Mouse (Mus musculus) right cerebral cortex, adult 18-20 months (tissue): ENCODE data around the gene Mfsd4b5.
"Not testable (repeated sequence)": the region's sequence is repeated elsewhere in the genome, so short reads cannot be mapped to it uniquely, and the experiment has no call there.

ENCODE experiments used
- DNase-seq: peaks from one replicate; pipeline ENCODE4 v3.0.0; 2022; ENCODE audit warnings: mixed read lengths

Mfsd4b5 gene

DNA sequence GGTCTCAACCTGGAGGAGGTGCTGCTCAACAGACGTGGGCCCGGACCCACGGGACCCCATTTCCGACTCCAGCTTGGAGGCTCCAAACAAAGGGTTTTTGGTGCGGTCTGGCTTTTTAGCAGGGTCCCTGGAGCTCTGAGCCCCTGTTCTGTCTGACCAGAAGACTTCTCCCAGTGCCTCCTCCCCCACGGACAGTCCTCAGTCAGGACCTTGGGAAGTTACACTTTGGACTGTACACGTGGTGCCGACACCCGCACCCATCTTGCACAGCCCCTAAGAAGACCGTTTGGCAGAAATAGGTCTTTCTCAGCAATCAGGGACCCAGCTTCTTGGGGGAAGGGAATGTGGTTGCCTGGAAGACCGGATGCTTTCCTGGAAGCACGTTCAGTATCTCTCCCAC, at the start of gene Mfsd4b5:
Mfsd4b5 (minus strand) TSS at position 181 of the 400 bp plus-strand sequence.
- no peak for DNase-seq

GRCm38 (mm10) chr10:40034956-40035355, 48.5 kb upstream of the Mfsd4b5 start:
- DNase-seq = no peak

DNA sequence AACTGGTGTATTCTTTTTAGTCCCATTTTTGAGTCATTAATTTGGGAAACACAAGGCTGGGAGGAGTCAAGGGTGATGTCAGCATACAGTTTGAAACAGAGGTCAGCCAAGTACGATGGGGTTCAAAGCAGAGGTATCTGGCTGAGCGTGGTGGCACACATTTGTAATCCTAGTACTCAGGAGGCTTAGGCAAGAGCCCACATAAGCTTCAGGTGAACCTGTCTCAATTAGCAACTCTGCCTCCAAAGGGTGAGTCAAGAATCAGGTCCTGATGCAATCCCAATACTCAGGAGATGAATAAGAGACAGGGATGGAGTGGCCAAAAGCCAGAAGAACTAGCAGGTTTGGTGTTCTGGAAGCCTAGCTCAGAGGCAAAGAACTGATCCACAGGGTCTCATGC, 46.5 kb upstream of the Mfsd4b5 start:
- no peak for DNase-seq

- DNase-seq = no peak
These were observed 44.3 kb upstream of the Mfsd4b5 start for GRCm38 (mm10) chr10:40030716-40031115.

GRCm38 (mm10) chr10:40029610-40030009, 43.2 kb upstream of the Mfsd4b5 start:
- no peak for DNase-seq

- no peak for DNase-seq
These were observed 41.6 kb upstream of the Mfsd4b5 start for GRCm38 (mm10) chr10:40028091-40028490.

DNA sequence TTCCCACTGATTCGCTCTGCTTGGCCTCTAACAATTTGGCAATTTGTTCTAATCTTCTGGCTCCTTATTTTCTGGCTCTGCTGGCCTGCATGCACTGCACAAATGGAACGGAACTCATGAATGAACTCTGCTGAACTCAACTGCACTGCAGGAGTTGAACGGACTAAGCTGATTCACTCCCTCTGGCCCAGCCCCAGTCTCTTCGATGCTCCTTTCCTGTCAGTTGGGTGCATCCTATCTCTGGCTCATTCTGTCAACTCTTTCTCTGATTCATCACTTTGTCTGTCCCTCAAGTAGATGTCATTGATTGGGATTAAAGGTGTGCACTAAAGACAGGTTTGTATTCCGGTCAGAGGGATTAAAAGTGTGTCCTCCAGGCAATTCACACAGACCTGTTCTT, 40.1 kb upstream of the Mfsd4b5 start:
- DNase-seq = no peak

GRCm38 (mm10) chr10:40025560-40025959, 39.1 kb upstream of the Mfsd4b5 start:
- no peak for DNase-seq

DNA sequence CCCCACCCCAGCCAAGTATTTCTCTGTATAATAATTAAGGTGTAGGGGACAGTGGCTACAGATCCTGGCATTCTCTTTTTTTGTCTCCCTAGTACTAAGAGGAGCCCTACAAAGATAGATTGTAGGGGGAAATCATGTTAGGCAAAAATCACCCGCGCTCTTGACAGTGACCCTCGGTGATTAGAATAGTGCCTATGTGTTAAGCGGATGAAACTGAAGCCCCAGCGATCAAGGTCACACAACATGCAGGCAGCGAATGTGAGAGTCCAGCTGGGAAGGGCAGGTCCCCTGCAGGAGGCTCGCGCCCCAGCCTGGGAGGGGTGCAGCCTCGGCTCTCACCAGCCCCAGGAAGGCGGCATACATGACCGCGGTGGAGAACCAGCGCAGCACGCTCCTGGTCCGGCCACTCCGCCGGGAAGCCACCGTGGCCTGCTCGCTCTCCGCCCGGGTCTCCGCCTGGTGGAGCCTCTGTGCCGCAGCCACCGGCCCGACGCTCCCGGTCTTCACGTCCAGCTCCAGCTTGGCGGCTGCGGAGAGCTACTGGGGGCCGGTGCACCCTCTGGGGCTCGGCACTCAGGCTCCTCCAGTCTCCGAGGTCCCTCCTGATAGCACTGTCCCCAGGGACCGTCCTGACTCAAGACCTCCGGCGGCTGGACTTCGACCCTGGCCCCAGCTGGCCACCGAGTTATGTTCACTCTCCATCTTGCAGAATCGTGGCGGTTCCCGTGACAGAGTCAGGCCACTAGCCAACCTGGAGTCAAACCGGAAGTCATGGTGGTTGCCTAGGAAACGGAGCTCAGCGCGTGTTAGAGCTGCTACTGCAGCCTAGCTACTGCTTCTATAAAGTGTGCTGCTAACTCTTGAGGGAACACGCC, 38.3 kb upstream of the Mfsd4b5 start, which contains the start of gene Mfsd4b1:
Mfsd4b1 (minus strand) TSS at position 715 of the 875 bp plus-strand sequence.
- peak; percentile 94 for DNase-seq

DNA sequence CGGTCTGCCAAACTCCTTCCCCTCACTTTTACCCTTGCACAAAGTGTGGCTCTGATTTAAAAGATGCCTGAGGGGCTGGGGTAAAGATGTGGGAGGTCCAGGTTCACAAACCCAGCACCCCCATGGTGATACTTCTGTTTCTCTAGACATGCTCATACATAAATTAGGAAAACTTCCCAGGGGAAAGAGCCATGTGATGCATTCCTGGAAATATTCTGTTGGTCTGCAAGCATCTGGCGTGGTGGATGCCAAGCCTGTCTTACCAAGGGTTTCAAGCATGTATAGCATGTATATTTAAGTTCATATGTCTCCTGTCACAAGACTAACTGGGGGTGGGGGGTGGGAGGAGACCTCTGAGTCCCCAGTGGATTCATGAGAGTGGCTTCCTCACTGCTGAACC, 34.0 kb upstream of the Mfsd4b5 start:
- no peak for DNase-seq

GRCm38 (mm10) chr10:40019492-40019891, 33.0 kb upstream of the Mfsd4b5 start:
- no peak for DNase-seq

DNA sequence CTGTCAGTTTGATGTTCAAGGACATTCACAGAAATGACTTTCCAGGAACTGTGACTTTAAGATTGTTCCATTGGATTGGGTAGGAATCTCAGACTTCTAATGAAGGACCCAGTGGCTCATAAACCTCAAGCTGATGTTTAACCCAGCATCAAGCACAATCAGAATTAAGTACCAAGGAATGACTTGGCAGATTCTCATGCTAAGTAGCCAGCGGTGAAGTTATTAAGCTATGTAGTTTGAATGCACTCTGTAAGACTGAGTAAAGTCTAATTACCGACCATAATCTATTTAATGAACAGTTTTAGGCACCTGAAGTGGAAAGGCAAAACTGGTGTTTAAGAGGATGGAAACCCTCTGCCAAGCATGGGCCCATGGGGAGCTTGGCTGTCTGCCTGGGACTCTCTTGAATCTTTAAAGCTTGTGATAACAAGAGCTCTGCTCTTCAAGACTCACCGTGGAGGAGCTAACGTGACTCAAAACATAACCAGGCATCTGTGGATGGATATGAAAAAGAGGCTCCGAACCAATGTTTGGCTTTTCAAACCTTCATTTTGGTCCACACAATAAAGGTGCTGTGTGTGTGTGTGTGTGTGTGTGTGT, 31.9 kb upstream of the Mfsd4b5 start:
- no peak for DNase-seq

- no peak for DNase-seq
These were observed 23.1 kb upstream of the Mfsd4b5 start for GRCm38 (mm10) chr10:40009591-40009990.

DNA sequence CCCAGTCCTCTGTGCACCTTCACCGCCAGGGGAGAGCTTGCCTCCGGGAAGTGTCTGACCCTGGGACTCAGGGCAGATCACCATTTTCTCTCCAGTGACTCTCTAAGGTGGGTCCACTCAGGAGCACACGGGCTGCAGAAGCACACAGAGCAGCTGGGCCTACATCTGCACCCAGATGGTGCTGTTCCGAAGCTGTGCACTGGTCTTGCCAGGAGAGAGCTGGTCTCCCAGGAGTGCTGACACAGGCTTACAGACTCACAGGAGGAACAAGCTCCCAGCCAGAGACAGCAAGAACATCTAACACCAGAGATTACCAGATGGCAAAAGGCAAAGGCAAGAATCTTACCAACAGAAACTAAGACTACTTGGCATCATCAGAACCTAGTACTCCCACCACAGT, 22.4 kb upstream of the Mfsd4b5 start:
- not testable (repeated sequence) for DNase-seq

DNA sequence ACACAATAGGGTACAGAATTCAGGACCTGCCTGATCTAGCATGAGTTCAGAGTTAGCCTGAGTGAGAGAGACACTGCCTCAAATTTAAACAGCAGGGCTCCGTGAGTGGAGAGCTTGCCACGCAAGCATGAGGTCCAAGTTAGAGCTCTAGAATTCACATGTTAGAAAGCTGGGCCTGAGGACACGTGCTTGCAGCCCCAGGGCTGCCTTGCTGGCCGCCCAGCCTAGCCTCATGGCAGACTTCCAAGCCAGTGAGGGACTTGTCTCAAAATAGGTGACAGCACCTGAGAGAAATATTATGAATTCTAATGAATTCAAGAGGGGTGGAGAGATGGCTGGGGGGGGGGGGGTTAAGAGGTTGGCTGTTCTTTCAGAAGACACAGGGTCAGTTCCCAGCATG, 21.5 kb upstream of the Mfsd4b5 start:
- no peak for DNase-seq

DNA sequence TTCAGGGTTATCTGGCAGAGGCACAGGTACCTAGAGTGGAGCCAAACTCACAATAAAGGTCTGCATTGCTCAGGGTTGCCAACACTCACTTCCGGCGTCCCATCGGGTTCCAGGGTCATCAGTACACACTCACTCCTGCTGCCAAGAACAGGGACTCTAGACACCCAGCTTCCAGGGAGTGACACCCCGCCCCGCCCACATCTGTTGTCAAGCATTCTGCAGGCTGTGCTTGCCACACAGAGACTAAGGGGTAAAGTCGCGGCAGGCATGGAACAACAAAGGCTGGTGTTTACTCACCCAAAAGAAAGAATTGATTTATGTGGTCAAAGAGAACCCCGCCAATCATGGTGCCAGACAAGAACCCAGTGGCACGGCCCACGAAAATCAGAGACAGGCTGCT, 20.5 kb upstream of the Mfsd4b5 start:
- DNase-seq = no peak

DNA sequence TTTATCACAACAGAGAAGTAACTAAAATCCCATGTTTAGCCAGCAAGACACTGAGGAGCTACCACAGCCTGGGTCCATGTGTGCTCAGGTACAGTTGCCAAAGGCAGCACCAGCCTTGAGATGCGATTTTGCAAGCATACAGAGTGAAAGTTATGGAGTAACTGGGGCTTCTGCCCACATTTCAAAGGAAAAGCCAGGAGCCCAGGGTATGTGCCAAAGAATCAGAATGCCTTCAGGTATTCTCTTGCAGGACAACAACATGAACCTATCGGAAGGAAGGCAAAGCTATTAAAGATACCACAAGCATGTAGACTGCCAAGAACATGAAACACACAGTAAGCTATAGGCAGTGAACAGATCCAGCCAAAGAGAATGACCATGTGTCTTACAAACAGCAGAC, 14.3 kb upstream of the Mfsd4b5 start:
- DNase-seq = no peak

GRCm38 (mm10) chr10:39991155-39991554, 4.7 kb upstream of the Mfsd4b5 start:
- DNase-seq = no peak

GRCm38 (mm10) chr10:39982604-39983003, 3.8 kb downstream of the Mfsd4b5 start:
- DNase-seq = no peak

DNA sequence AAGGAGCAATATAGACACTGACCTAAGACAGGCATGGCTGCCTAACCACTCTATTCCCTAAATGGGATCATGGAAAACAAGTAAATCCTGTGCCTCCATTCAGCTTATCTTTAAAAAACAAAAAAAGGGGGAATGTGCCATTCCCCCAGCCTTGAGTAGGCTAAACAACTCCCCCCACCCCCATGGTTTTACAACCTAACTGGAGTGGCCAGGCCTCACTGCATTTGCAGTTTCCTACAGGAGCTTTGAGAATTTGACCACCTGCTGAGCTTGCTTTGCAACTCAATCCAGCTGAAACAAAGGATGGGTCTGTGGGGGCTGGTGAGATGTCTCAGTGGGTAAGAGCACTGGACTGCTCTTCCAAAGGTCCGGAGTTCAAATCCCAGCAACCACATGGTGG, 8.2 kb downstream of the Mfsd4b5 start:
- DNase-seq = no peak

DNA sequence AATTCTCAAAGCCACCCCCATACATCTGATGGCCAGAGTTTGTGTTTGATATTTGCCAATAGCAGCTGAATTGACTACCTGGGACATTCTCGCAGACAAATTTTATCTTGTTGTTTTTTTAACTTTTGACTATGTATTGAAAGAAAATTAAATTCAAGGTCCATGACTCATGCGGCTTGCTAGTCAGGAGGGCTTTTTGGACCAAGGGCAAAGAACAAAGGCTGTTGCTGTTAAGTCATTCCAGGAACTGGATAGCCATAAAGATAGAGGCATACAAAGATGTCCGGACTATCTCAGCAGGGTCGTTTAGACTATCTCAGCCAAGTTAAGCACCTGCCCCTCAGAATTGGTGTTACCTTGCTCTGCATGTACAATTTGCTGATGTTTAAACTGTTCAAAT, 9.1 kb downstream of the Mfsd4b5 start:
- DNase-seq = no peak

GRCm38 (mm10) chr10:39975771-39976170, 10.7 kb downstream of the Mfsd4b5 start:
- no peak for DNase-seq

- peak; percentile 2 for DNase-seq
These were observed 11.5 kb downstream of the Mfsd4b5 start for GRCm38 (mm10) chr10:39974982-39975381.

GRCm38 (mm10) chr10:39967512-39967911, 18.9 kb downstream of the Mfsd4b5 start:
- no peak for DNase-seq
